Mouse (Mus musculus) left cerebral cortex, postnatal 10 days (tissue): ENCODE data around the gene Klc4. TPM values are rescaled to one million over a fixed set of nuclear protein-coding genes. Genes with fewer than 3 reads are reported as not detected.
A peak's percentile ranks its signal among the peaks of the same experiment; 100 is the strongest.

Source experiments
- DNase-seq, 2 experiments: peaks; one replicate each; pipeline ENCODE4 v3.0.0; 2021 to 2022; ENCODE audit warnings: low spot score in 2 of 2, mixed read lengths in 1 of 2; ENCODE audit errors: extremely low spot score in 1 of 2
- intact Hi-C: fragments of 180-260 bp; cut with DNase I; formaldehyde crosslinking; loops from one replicate; pipeline ENCODE4 v1.15.1; 2025
- total RNA-seq, 2 experiments: library from RNA; stranded (reverse); gene quantifications; 2 replicates each; pipeline ENCODE4 v1.2.3; 2021

The Klc4 gene
- total RNA-seq, 2 experiments from 2014 or later, result 14.7 to 15.0 TPM

DNA sequence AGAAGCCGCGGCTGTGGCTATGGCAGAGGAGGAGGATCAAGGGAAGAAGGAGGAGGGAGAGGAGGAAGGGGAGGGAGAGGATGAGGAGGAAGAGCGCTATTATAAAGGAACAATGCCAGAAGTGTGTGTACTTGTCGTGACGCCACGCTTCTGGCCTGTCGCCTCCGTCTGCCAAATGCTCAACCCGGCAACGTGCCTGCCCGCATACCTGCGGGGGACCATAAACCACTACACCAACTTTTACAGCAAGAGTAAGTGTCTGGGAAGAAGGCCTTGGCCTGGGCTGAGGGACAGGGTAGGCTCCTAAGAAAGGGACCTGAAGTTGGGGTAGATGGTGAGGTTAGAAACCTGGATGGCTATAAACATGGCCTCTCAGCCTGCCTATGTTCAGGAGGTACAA is 16.2 kb upstream of the Klc4 start:
- intact Hi-C loops, result no loop called here
- DNase-seq, result no peak

DNA sequence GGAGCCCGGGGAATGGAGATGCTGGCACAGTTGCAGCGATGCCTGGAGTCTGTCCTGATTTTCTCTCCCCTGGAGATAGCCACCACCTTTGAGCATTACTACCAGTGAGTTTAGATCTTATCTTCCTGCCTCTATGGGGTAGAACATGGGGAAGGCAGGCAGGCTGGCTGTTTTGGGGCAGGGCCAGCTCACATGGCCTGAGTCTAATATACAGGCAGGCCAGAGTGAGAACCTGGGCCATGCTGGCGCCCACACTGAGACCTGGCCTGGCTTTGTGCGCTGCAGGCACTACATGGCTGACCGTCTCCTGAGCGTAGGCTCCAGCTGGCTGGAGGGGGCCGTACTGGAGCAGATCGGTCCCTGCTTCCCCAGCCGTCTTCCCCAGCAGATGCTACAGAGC is 15.5 kb upstream of the Klc4 start:
- peak in 1 of 2 experiments; percentile 17 for DNase-seq
- intact Hi-C loops, result no loop called here

DNA sequence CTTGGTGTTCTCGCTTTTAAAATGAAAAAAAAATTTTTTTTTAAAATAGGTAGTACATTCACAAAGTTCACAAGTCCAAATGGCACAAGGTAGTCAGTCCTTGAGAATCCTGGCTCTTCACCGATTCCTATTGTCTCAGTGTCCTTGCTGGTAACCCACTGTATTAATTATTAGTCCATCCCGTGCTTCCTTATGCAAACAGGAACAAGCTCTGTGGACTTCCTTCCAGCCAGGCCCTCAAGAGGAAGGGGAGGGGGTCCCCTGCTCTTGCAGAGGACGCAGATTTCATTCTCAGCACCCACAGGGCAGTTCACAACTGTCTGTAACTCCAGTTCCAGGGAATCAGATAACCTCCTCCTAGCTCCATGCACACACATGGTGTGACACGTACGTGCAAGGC is 10.2 kb upstream of the Klc4 start:
- DNase-seq, result no peak
- intact Hi-C loops, result no loop called here

DNA sequence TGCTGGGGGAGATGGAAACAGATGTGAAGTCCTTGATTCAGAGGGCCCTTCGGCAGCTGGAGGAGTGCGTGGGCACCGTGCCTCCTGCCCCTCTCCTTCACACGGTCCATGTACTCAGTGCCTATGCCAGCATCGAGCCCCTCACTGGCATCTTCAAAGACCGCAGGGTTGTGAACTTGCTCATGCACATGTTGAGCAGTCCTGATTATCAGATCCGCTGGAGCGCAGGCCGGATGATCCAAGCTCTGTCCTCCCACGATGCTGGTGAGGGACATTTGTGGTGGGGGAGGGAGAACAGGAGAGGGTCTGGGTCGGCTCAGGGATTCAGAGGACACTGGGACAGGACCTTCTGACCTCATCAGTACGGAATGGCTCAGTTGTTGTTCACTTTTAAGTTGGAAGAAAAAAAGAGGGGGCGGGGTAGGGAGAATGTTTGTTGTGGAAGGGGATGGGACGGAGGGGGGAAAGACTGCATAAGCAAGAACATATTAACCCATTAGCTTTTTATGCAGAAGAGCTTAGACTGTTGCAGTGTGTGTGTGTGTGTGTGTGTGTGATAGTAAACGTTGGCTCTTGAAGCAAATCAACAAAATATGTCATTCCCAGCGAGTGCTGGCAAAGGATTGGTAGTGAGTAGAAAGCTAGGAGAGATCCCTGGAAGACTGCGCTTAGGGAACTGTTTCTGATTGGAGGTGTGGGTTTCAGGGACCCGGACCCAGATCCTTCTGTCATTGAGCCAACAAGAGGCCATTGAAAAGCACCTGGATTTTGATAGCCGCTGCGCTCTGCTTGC is 6.1 kb upstream of the Klc4 start:
- DNase-seq, result no peak
- intact Hi-C loops, result no loop called here

DNA sequence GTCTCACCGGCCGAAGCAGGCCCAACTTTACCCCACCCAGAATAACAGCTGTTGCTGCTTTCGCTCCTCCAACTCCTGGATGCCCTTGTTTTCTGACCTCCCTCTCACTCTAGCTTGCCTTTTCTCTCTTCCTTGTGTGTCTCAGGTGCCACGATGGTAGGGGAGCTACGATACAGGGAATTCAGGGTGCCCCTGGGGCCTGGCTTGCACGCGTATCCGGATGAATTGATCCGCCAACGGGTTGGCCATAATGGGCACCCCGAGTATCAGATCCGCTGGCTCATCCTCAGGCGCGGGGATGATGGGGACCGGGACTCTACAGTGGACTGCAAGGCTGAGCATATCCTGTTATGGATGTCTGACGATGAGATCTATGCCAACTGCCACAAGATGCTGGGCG is 5.5 kb upstream of the Klc4 start:
- DNase-seq, result peak in 1 of 2 experiments; percentile 25
- intact Hi-C loops, result no loop called here

DNA sequence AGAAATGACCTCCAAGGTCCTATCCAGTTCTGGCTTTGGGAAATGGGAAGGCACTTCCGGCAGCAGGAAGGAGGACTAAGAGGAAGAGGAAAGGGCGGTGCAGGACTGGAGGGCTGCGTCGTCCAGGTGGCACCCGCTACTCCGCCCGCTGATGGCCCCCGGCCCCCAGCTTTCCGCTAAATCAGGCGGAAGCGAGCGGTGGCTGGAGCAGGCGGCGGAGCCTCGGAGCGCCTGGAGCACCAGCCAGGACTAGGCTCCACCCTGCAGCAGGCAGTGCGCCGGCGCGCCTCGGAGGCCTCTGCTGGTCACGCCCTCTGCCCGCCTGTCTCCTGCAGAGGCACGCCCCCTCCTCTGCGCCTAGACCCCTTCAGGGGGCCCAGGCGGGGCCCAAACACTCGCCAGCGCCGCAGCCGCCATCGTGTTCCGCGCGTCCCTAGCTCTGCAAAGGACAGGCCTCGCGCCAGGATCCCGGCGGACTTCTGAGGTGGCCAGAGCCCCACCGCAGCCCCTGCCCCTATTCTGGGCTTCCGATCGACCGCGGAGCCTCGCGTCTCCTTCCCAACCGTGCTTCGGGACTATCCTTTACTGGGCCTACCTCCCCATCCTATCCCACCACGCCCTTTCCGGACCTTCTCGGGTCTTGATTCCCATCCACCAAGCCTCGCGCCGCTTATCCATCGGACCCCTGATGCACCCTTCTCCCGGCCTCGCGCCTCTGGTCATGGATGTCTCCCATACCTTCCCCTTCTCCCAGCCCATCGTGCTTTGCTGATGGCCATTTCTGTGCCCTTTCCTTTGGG is 4.6 kb upstream of the Klc4 start, which contains the start of gene Cul7:
Cul7 (plus strand) TSS at position 106 of the 800 bp plus-strand sequence.
- DNase-seq, result peak; percentile 90 to 98
- intact Hi-C loops, result no loop called here

DNA sequence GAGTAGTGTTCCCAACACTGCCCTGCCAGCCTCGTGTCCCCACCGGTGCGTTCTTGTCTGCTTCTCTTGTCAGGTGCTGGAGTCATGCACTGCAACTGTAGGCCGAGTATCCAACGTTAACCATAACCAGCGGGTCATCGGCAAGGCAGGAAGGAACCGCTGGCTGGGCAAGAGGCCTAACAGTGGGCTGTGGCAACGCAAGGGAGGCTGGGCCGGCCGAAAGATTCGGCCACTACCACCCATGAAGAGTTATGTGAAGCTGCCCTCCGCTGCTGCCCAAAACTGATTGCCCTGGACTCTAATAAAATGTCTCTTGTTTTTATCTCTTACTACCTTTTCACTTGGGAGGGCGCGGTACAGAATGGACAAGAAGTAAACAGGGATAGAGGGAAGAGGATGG is 4.0 kb upstream of the Klc4 start:
- intact Hi-C loops, result loop anchor here (5.0 kb wide), 1 partner anchor 98 kb away; no protein-coding TSS in a partner anchor
- peak in 1 of 2 experiments; percentile 60 for DNase-seq

DNA sequence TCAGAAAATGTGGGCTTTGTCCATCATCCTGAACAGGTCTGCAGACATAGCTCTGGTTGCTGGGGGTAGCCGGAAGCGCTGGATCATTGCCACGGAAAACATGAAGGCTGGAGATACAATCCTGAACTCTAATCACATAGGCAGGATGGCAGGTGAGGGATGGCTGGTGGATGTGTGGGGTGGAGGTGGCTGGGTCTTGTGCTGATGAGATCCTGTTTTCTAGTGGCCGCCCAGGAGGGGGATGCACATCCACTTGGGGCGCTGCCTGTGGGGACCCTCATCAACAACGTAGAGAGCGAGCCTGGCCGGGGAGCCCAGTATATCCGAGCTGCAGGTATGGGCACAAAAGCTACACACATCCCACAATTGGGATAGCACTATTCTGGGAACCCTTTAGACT is 2.6 kb upstream of the Klc4 start:
- peak in 1 of 2 experiments; percentile 27 for DNase-seq
- intact Hi-C loops, result loop anchor here (5.0 kb wide), 1 partner anchor 96 kb away; no protein-coding TSS in a partner anchor

DNA sequence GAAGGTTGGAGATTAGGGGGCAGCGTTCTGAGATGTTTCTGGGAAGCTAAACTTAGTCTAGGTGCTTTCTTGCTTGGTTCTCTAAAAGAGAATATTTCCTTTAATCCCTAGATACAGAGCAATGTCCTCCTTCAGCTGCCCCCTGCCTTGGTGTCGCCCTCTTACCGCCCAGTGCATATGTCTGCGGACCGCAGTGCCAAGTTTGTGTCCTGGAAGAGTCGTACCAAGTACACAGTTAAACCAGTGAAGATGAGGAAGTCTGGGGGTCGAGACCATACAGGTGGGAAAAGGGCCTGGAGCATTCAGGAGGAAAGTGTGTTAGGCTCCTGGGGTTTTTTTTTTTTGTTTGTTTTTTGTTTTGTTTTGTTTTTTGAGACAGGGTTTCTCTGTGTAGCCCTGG is 1.5 kb upstream of the Klc4 start:
- intact Hi-C loops, result loop anchor here (5.0 kb wide), 1 partner anchor 95 kb away; no protein-coding TSS in a partner anchor
- peak in 1 of 2 experiments; percentile 22 for DNase-seq

DNA sequence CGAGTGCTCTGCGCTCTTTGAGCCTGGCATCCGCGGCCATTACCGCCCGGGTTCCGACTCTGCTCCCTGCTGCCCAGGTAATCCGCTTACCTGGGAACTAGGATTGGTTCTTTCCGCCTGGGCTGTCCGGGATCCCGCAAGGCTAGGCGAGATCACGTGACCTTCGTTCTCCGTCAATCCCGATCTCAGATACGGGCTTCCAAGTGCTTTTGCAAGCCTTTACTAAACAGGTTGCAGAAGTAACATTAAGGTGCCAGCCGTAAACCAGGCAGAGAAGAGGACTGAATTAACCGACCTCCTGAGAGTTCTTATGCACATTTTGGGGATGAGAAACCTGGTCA is 470 bp upstream of the Klc4 start:
- intact Hi-C loops, result loop anchor here (5.0 kb wide), 1 partner anchor 94 kb away; no protein-coding TSS in a partner anchor
- no peak for DNase-seq

DNA sequence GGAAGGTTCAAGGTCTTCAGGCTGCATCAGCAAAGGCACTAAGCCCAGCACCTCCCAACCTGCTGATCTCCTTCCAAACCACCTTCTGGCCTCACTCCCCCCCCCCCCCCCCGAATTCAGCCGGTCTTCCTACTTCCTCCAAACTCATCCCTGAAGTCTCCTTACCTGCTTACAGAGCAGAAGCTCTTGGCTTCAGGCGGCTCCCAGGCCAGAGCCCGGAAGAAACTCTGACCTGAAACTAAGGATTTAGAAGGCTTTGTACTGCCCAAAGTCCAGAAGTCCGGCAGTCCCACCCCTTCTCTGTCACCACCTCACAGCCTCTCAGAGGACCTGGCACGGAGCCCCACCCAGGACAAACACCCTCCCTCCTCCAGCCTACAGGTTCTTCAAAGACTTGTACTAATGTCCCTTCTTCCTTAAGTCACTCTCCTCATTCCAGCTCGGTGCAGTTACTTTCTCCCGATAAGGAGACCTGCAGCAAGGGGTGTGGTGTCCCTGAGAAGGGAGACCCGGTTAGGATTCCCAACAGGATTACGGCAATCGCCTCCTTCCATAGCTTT is 826 bp downstream of the Klc4 start:
- intact Hi-C loops, result loop anchor here (5.0 kb wide), 1 partner anchor 93 kb away; no protein-coding TSS in a partner anchor
- DNase-seq, result peak in 1 of 2 experiments; percentile 74

DNA sequence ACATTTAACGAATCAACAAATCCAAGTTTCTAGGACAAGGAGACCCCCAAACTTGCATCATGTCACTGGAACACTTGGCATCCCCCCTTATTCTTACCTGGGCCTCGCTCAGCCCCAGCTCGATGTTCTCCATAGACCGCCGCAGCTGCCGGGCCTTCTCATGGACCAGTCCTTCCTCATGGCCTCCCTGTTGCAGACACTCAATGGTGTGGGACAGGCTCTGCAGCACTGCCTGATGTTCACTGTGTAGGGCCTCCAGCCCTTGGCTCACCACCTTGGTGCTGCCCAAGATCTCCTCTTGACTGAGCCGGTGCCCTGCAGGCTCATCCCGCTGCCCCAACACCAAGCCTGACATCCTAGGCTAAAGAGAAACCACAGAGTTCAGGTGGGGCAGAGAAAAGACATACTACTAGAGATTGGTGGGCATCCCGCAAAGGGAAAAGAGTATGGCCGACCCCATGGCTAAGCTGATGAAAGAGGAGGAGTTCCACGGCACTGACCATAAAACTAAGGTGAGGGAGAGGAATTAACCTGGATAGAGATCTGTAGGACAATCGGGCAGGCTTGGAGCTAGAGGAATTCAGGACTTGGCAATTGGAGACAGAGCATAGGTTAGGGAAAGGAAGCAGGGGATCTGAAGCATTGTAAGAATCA is 1.5 kb downstream of the Klc4 start:
- intact Hi-C loops, result no loop called here
- DNase-seq, result peak in 1 of 2 experiments; percentile 20

DNA sequence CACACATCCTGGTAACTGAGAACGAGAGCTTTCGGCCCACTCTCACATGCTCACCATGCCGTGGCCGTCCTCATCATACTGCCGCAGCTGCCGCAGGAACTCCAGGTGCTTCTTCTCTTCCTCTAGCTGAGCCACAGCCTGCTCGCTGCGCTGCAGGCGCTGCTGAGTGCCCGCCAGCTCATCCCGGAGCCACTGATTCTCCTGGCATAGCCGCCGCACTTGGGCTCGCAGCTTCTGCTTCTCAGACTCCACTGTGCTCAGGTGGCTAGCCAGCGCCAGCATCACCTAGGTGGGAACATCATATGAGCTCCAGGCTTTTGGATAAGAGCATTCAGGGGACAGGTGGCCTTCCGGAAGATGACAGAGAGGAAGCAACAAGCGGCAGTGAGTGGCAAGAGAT is 3.8 kb downstream of the Klc4 start:
- DNase-seq, result no peak
- intact Hi-C loops, result no loop called here

DNA sequence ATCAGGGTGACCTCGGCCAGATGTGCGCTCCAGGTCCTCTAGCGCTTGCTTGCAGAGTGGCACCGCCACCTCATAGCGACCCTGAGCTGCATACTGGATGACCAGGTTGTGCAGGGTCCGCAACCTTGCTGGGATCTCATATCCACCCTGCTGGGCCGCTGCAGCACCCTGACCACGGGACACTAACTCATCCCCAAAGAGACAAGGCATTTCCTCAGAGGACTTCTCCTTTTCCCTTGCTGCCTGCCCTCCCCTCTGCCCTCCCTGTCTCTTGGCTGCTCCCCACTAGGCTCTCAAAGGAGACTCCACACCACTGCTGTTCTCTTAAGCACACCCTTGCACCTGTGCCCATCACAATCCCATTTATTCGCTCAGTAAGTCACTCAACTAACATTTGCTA is 5.9 kb downstream of the Klc4 start:
- DNase-seq, result no peak
- intact Hi-C loops, result loop anchor here (5.0 kb wide), 1 partner anchor 83 kb away; the partner anchor contains the start of gene Srf

DNA sequence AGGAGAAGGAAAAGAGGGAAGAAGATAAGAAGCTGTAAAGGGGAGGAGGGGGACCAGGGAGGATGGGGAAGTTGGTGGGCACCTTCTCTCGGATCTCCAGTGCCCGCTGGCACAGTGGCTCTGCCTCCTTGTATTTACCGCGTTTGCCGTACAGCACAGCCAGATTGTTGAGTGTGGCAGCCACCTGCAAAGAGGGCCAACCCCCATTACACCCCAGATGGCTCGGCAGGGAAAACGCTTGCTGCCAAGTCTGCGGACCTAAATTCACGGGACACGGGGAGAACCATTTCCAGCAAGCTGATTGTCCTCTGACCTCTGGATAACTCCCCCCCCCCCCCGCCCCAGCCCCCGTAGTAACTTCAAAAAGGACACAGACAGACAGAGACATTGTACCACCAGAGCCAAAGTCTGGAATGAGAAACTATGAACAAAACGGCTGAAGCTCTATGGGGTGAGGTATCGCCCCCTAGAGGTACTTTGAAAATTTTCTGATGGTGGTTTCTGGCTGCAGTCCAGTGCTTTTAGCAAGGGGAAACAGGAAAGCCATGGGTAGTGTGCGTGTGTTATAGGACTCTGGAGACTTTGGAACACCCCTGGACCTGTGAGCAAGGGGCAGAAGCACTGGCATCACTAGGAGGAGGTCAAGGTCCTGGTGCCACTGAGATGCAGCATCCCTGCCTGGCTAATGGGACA is 8.8 kb downstream of the Klc4 start:
- intact Hi-C loops, result loop anchor here (5.0 kb wide), 1 partner anchor 80 kb away; the partner anchor contains the start of gene Srf
- peak; percentile 67 to 74 for DNase-seq

DNA sequence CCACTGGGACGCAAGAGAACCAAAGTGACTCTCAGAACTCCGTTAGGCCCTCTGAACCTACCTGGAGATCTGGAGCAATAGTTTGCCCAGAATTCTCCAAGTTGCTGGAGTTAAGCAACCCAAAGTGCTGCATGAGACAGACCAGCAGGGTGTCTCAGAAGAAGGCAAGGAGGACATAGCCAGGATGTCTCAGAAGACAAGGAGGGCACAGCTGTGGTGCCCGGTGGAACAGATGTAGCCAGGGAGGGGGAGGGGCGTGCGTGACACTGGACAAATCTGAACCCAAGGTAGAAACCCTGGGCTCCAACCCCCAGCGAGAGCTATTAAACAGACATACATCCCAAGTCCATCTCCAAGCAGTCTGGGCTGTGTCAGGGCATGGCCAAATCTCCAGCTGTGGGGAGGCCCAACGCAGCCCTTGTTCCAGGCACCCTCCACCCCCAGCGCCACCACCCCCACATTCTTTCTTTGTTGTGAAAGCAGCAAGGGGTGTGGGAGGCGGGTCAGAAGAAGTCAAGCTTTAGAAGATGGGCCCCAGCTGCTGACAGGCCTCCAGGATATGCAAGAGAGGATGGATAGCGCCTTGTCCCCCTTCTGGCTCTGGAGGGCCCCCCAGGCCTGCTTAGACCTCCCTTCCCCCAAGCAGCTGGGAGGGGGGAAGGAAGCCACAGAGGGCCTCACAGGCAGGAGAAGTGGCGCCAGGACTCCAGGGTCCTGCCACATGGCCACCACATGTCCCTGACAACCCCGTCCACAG is 16.0 kb downstream of the Klc4 start:
- DNase-seq, result peak in 1 of 2 experiments; percentile 79
- intact Hi-C loops, result loop anchor here (5.0 kb wide), 1 partner anchor 83 kb away; the partner anchor contains the start of gene Cul9
